Mouse (Mus musculus): Measurements from ENCODE around the gene Il22ra1.

- no peak for TF ChIP-seq CTCF (IDR thresholded peaks at IDR 0.05)
- no peak for TF ChIP-seq EP300 (IDR thresholded peaks at IDR 0.05)
Measured at GRCm38 (mm10) chr4:135710392-135710791, 17.6 kb upstream of the Il22ra1 start.

Data from lung, postnatal 0 days (tissue).